Mouse (Mus musculus) C2C12 (cell line): ENCODE data around the gene Ezr. TPM values are rescaled to one million over a fixed set of nuclear protein-coding genes. Genes with fewer than 3 reads are reported as not detected.

Source experiments
- H3K27me3 ChIP-seq: one replicate; pipeline ENCODE4 v1.6.1; 2011; ENCODE audit not compliant: control insufficient read depth, insufficient read depth, insufficient read length
- H3K36me3 ChIP-seq: one replicate; pipeline ENCODE4 v1.6.1; 2011; ENCODE audit not compliant: control insufficient read depth, insufficient read depth
- H3K4me3 ChIP-seq: one replicate; pipeline ENCODE4 v1.5.1; 2011; ENCODE audit warnings: mild to moderate bottlenecking, control low read depth; ENCODE audit not compliant: poor library complexity, insufficient read depth, severe bottlenecking
- H3K79me2 ChIP-seq: one replicate; pipeline ENCODE4 v1.6.1; 2011; ENCODE audit not compliant: control insufficient read depth, insufficient read depth
- H3K79me3 ChIP-seq: one replicate; pipeline ENCODE4 v1.6.1; 2011; ENCODE audit warnings: low read depth, control low read depth
- H3ac ChIP-seq: one replicate; pipeline ENCODE3; 2011; ENCODE audit warnings: low read depth; ENCODE audit not compliant: control insufficient read depth, insufficient read length
- CEBPB ChIP-seq: IDR thresholded peaks from one replicate; pipeline ENCODE4 v1.6.1; 2011; ENCODE audit warnings: low read depth, mild to moderate bottlenecking, control low read depth, moderate library complexity
- CTCF ChIP-seq: IDR thresholded peaks from one replicate; pipeline ENCODE4 v1.5.1; 2011; ENCODE audit not compliant: control insufficient read depth, insufficient read depth, insufficient read length
- FOSL1 ChIP-seq: IDR thresholded peaks from one replicate; pipeline ENCODE4 v1.8.0; 2011; ENCODE audit warnings: mild to moderate bottlenecking, low read length; ENCODE audit not compliant: poor library complexity, insufficient read depth, severe bottlenecking
- MAX ChIP-seq: IDR thresholded peaks from one replicate; pipeline ENCODE4 v1.6.1; 2011; ENCODE audit warnings: mild to moderate bottlenecking, control low read depth
- MYOD1 ChIP-seq: IDR thresholded peaks from one replicate; pipeline ENCODE4 v1.6.1; 2011; ENCODE audit warnings: low read depth; ENCODE audit not compliant: control insufficient read depth, insufficient read length
- MYOG ChIP-seq: IDR thresholded peaks from one replicate; pipeline ENCODE4 v1.6.1; 2011; ENCODE audit not compliant: control insufficient read depth, insufficient read length; ENCODE audit errors: extremely low read depth
- USF1 ChIP-seq: IDR thresholded peaks from one replicate; pipeline ENCODE4 v1.6.1; 2011; ENCODE audit warnings: low read depth, mild to moderate bottlenecking, control low read depth, moderate library complexity
- polyA plus RNA-seq: library from polyadenylated mRNA; unstranded; fragments of >200 nt; fragmentation: generic; extraction: Trizol; gene quantifications from one replicate; pipeline ENCODE4 v1.2.1, GENCODE M21; 2012; ENCODE audit warnings: missing spikeins

The Ezr gene
- polyA plus RNA-seq, 1 experiment: 78.7 TPM

DNA sequence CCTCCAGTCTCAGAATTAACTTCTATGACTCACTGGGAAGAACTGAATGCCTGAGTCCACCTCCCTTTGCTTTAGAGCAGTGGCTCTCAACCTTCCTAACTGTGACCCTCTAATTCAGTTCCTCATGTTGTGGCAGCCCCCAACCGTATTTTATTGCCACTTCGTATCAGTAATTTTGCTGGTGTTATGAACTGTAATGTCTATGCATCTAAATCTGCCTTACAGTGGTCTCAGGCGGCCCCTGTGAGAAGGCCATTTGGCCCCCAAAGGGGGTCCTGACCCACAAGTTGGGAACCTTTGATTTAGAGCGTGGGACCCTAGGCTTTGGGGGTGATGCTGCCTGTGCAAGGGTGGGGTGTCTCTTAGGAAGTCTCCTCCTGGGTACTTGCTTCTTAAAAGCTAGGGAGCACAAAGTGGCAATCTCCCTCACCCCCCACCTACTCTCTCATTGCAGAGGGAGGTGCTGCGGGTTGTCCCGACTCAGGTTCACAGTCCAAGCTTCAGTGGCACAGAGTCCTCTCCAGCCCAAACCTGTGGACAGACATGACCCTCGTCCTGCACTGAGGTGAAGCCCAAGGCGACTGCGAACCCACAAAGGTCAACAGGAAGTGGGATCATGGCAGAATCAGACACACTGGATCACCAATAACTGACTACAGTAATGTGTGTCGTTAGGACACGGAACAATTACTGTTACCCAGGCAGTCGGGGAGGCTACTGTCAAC is 45.1 kb downstream of the Ezr start:
- no peak overlapping the region for H3K4me3 ChIP-seq
- peaks cover 52% of the 10 kb centered on the region for H3K36me3 ChIP-seq
- TF ChIP-seq CTCF (no peak), CEBPB (no peak), MAX (no peak), USF1 (no peak), MYOD1 (no peak), FOSL1 (no peak)
- H3K79me3 ChIP-seq: no peaks in the 10 kb centered on the region
- H3K79me2 ChIP-seq: no peaks in the 10 kb centered on the region
- H3ac ChIP-seq: no peak overlapping the region
- H3K27me3 ChIP-seq: no peaks in the 10 kb centered on the region

DNA sequence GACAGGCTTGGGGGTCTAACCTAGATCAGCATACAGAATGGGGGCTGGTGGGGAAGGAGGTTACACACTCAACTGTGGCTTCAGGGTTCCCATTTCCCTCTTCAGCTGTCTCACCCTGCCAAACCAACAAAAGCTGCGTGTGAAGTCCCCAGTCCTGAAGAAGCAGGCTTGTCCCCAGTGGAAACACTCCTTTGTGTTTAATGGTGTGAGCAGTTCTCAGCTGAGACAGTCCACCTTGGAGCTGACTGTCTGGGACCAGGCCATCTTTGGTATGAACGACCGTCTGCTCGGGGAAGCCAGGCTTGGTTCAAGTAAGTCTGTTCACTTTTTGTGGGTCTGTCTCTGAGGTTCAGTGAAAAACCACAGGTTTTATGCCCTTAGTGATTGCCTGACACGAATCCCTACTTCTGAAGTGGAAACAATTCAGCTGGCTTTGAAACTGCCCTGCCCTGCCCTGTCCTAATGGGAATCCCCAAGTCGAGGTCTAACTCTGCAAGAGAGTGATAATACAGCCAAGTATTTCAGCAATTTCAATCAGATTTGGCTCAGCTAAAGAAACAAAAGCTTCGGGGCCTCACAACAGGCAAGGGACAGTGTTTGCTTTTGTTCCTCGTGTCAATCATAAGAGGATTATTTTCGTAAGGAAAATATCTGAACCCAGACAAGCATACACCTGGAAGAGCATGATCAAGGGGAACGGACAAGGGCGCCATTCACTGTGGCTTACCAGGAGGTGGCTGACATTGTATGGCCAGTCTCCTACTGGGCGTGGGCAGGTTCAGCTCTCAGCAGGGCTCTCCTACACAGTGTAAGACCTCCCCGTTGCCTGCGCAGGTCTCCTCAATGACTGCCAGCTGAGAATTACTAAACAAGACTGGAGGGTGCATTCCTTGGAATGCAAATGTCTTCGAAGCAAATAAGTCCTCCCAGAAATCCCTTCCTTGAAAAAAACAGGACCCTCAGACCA is 46.0 kb downstream of the Ezr start:
- Histone ChIP-seq H3ac (no peak overlapping the region), H3K79me3 (no peaks in the 10 kb centered on the region), H3K79me2 (no peaks in the 10 kb centered on the region), H3K27me3 (no peaks in the 10 kb centered on the region), H3K4me3 (no peak overlapping the region), H3K36me3 (peaks cover 43% of the 10 kb centered on the region)
- no peak for TF ChIP-seq MYOD1
- no peak for TF ChIP-seq FOSL1
- TF ChIP-seq CEBPB: no peak
- no peak for TF ChIP-seq MYOG
- no peak for TF ChIP-seq MAX
- TF ChIP-seq CTCF: no peak
- no peak for TF ChIP-seq USF1

DNA sequence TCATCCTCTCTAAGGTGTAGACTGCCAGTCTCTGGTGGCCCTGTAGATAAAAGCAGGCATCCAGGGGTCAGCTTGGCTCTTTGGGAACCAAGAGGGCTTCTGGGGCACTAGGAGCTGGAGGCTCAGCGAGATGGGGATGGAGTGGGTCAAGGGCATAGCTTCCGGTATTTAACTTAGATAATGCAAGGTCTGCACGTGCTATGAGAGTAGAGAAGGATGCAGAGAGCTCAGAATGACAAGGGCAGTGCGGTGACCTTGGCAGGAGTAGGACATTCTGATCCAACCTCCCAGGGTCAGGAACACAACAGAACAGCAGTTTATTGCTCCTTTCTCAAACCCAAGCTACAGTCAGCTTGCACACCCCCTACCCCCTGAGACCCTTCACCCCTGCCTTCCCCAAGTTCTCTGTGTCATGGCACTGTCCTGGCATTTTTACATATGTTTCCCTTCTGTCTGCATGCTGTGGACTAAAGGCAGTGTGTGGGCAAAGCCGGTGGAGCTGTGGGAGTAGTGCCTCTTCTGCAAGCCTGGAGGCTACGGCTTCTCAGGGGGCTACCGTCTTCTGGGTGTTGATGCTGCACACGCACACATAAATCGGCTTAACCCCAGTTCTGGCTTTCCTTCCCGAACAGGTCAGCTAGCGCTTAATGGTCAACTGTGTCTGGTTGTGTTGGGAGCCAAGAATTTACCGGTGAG is 47.7 kb downstream of the Ezr start:
- no peak overlapping the region for H3ac ChIP-seq
- no peaks in the 10 kb centered on the region for H3K27me3 ChIP-seq
- TF ChIP-seq FOSL1 (no peak), USF1 (no peak), MYOG (no peak), CTCF (no peak), MYOD1 (no peak), CEBPB (no peak)
- H3K4me3 ChIP-seq: no peak overlapping the region
- no peaks in the 10 kb centered on the region for H3K79me3 ChIP-seq
- peaks cover 26% of the 10 kb centered on the region for H3K36me3 ChIP-seq
- no peaks in the 10 kb centered on the region for H3K79me2 ChIP-seq

DNA sequence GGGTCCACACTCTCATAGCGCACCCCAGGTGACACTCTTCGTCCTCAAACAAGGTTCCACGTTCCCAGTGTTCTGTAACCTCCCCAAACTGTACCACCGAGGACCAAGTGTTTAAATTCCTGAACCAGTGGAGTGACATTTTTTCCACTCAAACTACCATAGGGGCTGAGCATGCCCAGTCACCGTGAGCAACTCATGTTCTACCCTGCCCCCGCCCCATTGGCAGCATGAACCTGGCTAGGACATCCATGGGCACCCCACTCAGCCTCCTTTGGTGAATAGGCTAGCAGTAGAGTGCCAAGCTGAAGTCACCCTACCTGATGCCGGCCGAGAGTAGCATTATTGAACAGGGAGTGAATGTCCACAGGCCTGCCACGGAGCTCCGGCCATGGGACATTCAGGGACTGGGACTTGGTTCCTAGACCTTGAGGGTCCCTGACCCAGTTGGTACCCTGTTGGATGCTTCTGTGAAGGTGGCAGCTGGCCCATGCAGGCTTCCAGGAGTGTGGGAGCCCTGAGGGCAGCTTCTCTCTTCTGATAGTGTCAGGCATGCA is 49.2 kb downstream of the Ezr start:
- H3K79me3 ChIP-seq: no peaks in the 10 kb centered on the region
- H3K4me3 ChIP-seq: no peak overlapping the region
- TF ChIP-seq MYOG (no peak), MYOD1 (no peak), USF1 (no peak), MAX (no peak), CTCF (no peak), FOSL1 (no peak), CEBPB (no peak)
- peaks cover 11% of the 10 kb centered on the region for H3K36me3 ChIP-seq
- H3ac ChIP-seq: no peak overlapping the region
- H3K79me2 ChIP-seq: no peaks in the 10 kb centered on the region
- H3K27me3 ChIP-seq: no peaks in the 10 kb centered on the region

DNA sequence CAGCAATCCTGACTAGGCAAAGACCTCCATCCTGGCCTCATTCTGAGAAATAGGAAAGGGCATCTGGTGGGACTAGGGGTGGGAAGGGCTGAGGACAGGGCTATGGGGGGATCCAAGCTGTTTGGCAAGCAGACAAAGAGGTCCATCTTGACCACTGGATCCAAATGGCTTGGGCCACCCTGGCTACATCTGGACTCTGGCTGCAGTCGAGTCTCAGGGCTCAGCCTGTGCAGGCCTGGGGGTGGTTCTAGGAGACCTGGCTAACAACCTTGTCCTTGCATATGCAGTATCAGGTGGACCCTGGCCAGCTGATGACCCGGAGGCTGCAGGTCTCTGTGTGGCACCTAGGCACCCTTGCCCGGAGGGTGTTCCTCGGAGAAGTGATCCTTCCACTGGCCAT is 49.9 kb downstream of the Ezr start:
- no peak for TF ChIP-seq USF1
- no peak for TF ChIP-seq FOSL1
- no peak for TF ChIP-seq CTCF
- no peak for TF ChIP-seq MYOG
- no peak for TF ChIP-seq MYOD1
- no peak for TF ChIP-seq MAX
- TF ChIP-seq CEBPB: no peak
- no peak overlapping the region for H3ac ChIP-seq
- no peak overlapping the region for H3K4me3 ChIP-seq
- H3K79me2 ChIP-seq: no peaks in the 10 kb centered on the region
- H3K79me3 ChIP-seq: no peaks in the 10 kb centered on the region
- H3K27me3 ChIP-seq: no peaks in the 10 kb centered on the region
- peaks cover 7% of the 10 kb centered on the region for H3K36me3 ChIP-seq
